Mouse (Mus musculus) liver, adult 2 months (tissue): ENCODE measurements around the gene Arid5b.

ENCODE experiments used
- CTCF ChIP-seq: fragments of 200-500 bp; IDR thresholded peaks from 2 replicates; pipeline ENCODE4 v1.5.1; 2011; ENCODE audit warnings: low read depth, low read length, control low read depth
- POLR2A ChIP-seq: fragments of 200-500 bp; IDR thresholded peaks from 2 replicates; pipeline ENCODE4 v1.6.1; 2011; ENCODE audit warnings: low read length, control low read depth; ENCODE audit not compliant: insufficient read depth; ENCODE audit errors: extremely low read depth

DNA sequence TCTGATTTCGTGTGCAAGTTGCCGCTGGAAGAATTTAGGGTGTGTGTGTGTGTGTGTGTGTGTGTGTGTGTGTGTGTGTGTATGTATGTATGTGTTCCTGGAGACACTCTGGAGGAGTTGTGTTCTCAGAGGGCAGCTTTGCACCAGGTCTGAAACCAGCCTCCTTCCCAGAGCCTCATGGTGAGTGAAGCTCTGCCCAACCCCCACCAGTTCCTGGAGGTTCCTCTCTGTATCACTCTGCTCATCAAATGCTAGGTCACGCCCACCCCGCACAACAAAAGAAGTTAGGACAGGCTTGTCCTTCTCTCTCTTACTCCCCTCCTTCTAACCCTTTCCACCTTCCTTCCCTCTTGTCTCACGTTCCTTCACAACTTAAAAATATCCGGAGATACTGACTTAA is 234.6 kb downstream of the Arid5b start:
- TF ChIP-seq POLR2A, result no peak
- no peak for TF ChIP-seq CTCF
